Mouse (Mus musculus): ENCODE measurements around the gene Bpifb5. TPM values are rescaled to one million over a fixed set of nuclear protein-coding genes. Genes with fewer than 3 reads are reported as not detected.
"Not testable (repeated sequence)": the region's sequence is repeated elsewhere in the genome, so short reads cannot be mapped to it uniquely, and the experiment has no call there.

Gene Bpifb5
- polyA plus RNA-seq, 1 experiment from 2014 or later, result 0.45 TPM

DNA sequence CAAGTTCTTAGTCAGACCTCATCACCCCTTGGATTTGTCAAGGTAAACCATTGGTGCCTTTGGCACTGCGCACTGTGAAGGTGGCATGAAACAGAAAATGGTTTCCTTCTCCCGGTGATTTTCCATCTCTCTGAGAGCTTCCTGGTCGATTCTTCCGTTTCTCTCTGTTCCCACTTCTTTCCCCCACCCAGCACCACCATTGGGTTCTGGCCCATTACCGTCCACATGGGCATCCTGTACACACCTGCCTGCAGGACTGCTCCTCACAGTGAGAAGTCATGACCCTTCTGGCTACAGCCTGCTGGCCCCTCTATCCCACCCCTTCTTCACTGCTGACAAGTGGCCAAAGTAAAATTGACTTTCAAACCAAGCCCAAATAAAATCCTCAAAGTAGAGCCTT, 21.8 kb downstream of the Bpifb5 start:
- H3K27me3 ChIP-seq (ENCODE audit: control insufficient read depth, insufficient read depth, low read length), result no peaks in the 10 kb centered on the region
- no peak for ATAC-seq (ENCODE audit: insufficient number of reproducible peaks, insufficient read depth, low FRiP score, low read depth)
- 88% methylated on average over 5 of the region's 5 CpGs for WGBS

DNA sequence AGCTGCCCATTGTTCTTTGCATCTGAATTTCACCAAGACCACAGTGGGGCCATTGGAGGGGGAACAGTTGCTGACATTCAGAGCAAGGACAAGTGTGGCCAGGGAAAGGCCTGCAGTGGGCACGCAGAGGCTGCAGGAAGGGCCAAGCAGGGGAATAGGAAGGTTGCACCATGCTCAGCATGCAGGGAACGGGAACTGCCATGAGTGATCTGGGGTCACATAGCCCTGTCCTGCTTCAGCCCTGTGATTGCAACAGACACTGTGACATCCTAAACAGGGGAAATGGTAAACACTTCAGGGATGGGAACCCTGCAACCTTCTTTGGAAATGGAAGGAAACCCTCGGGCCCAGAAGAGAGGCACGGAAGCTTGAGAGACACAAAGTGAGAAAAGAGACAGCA, 31.7 kb downstream of the Bpifb5 start:
- H3K4me2 ChIP-seq (replicated peaks; ENCODE audit: low read depth, low read length); H3K36me3 ChIP-seq (ENCODE audit: control insufficient read depth, insufficient read depth, low read length); H3K27me3 ChIP-seq (ENCODE audit: control insufficient read depth, insufficient read depth, low read length); H3K4me1 ChIP-seq (ENCODE audit: control insufficient read depth, insufficient read depth, low read length); H3K9me3 ChIP-seq (ENCODE audit: control insufficient read depth, low read depth, low read length); ATAC-seq (ENCODE audit: insufficient number of reproducible peaks, insufficient read depth, low FRiP score, low read depth); H3K9ac ChIP-seq (replicated peaks; ENCODE audit: low read depth, low read length); H3K27ac ChIP-seq (ENCODE audit: low read length); H3K4me3 ChIP-seq (ENCODE audit: low read depth, low read length): not testable (repeated sequence)
- whole genome bisulfite sequencing, result 95% methylated on average over 2 of the region's 4 CpGs

More for the DNA sequence above, 21.8 kb downstream of the Bpifb5 start:
- Histone ChIP-seq H3K27ac (ENCODE audit: low read length) (no peak overlapping the region), H3K9me3 (ENCODE audit: control insufficient read depth, low read depth, low read length) (no peaks in the 10 kb centered on the region), H3K4me1 (ENCODE audit: control insufficient read depth, insufficient read depth, low read length) (no peaks in the 10 kb centered on the region), H3K36me3 (ENCODE audit: control insufficient read depth, insufficient read depth, low read length) (no peaks in the 10 kb centered on the region), H3K4me2 (replicated peaks; ENCODE audit: low read depth, low read length) (no peak overlapping the region), H3K4me3 (ENCODE audit: low read depth, low read length) (no peak overlapping the region), H3K9ac (replicated peaks; ENCODE audit: low read depth, low read length) (no peak overlapping the region)

DNA sequence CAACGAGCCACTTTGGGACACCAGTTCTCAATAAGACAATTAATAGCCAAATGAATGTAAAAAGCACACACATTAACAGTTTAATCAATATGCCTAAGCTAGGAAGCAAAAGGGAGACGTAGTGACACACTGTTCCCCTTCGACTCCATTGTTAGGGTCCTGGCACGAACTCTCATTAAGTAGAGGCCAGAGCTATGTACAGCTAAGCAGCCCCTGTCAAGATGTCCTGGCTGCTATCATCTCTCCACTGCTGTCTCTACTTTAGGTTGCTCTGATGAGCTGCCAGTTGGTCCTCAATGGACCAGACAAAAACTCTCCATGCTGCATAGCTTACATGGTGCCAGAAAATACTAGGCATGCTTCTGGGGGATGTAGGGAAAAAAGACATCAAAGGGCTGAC, 32.2 kb downstream of the Bpifb5 start:
- no peaks in the 10 kb centered on the region for H3K4me1 ChIP-seq (ENCODE audit: control insufficient read depth, insufficient read depth, low read length)
- 77% methylated on average over 4 of the region's 4 CpGs for WGBS

DNA sequence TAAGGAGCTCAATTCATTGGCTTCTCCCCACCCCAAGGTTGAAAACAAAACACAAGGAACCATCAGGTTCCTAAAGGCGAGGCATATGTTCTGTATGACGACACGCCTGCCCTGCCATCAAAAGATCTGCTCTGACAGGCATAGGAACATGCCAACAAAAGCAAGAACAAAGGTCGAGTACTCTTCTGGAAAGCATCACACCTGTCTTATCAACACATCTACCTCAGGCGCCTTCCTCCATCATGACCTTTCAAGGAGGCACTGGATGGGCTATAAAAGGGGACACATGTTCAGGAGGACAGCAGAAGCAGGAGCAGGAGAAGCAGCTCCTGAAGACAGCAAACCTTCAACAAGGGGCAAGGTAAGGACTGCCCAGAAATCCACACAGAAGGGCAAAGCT, 34.0 kb downstream of the Bpifb5 start, which contains the start of gene Bpifb9a:
TSS of gene Bpifb9a (plus strand) at position 301 of the 400 bp plus-strand sequence.
- not testable (repeated sequence) for H3K27me3 ChIP-seq (ENCODE audit: control insufficient read depth, insufficient read depth, low read length); H3K36me3 ChIP-seq (ENCODE audit: control insufficient read depth, insufficient read depth, low read length); H3K4me2 ChIP-seq (replicated peaks; ENCODE audit: low read depth, low read length); H3K9me3 ChIP-seq (ENCODE audit: control insufficient read depth, low read depth, low read length); H3K9ac ChIP-seq (replicated peaks; ENCODE audit: low read depth, low read length); ATAC-seq (ENCODE audit: insufficient number of reproducible peaks, insufficient read depth, low FRiP score, low read depth); H3K4me3 ChIP-seq (ENCODE audit: low read depth, low read length); H3K4me1 ChIP-seq (ENCODE audit: control insufficient read depth, insufficient read depth, low read length); H3K27ac ChIP-seq (ENCODE audit: low read length)
- WGBS, result 78% methylated on average over 5 of the region's 5 CpGs

More for the DNA sequence above, 32.2 kb downstream of the Bpifb5 start:
- Histone ChIP-seq H3K9me3 (ENCODE audit: control insufficient read depth, low read depth, low read length) (no peaks in the 10 kb centered on the region), H3K4me3 (ENCODE audit: low read depth, low read length) (no peak overlapping the region), H3K27ac (ENCODE audit: low read length) (no peak overlapping the region), H3K27me3 (ENCODE audit: control insufficient read depth, insufficient read depth, low read length) (no peaks in the 10 kb centered on the region), H3K9ac (replicated peaks; ENCODE audit: low read depth, low read length) (no peak overlapping the region), H3K4me2 (replicated peaks; ENCODE audit: low read depth, low read length) (no peak overlapping the region), H3K36me3 (ENCODE audit: control insufficient read depth, insufficient read depth, low read length) (no peaks in the 10 kb centered on the region)
- no peak for ATAC-seq (ENCODE audit: insufficient number of reproducible peaks, insufficient read depth, low FRiP score, low read depth)

DNA sequence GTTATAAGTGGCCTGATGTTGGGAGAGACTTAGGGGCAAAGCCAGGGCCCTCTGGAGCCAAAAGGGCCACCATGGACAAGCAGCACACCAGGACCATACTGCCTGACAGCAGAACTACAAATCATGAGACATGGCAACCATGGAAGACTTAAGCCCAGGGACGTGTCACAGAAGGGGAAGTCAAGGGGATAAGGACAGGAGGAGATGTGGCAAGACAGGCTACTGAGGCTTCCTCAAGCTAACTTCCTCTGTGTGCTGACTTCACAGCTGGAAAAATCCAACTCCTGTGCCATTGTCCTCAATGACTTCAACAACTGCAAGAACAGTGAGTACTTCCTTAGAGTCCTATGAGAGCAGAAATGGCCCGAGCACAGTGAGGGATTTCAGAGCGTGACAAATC, 40.9 kb downstream of the Bpifb5 start:
- not testable (repeated sequence) for H3K9ac ChIP-seq (replicated peaks; ENCODE audit: low read depth, low read length); ATAC-seq (ENCODE audit: insufficient number of reproducible peaks, insufficient read depth, low FRiP score, low read depth); H3K27me3 ChIP-seq (ENCODE audit: control insufficient read depth, insufficient read depth, low read length); H3K4me3 ChIP-seq (ENCODE audit: low read depth, low read length); H3K4me1 ChIP-seq (ENCODE audit: control insufficient read depth, insufficient read depth, low read length); H3K36me3 ChIP-seq (ENCODE audit: control insufficient read depth, insufficient read depth, low read length); H3K27ac ChIP-seq (ENCODE audit: low read length); H3K4me2 ChIP-seq (replicated peaks; ENCODE audit: low read depth, low read length); H3K9me3 ChIP-seq (ENCODE audit: control insufficient read depth, low read depth, low read length)
- WGBS, result 81% methylated on average over 2 of the region's 3 CpGs

Other genes with a start within 250 kb of the Bpifb5 start
- not detected in 2 replicates for gene Bpifa6, start 248.8 kb upstream of the Bpifb5 start, polyA plus RNA-seq (2014; fragmentation: Nextera tagmentation; extraction: Ambion mirVana)
- not detected in 2 replicates for gene Bpifa2, start 215.5 kb upstream of the Bpifb5 start, polyA plus RNA-seq (2014; fragmentation: Nextera tagmentation; extraction: Ambion mirVana)
- gene Bpifa3, start 93.4 kb upstream of the Bpifb5 start, polyA plus RNA-seq (2014; fragmentation: Nextera tagmentation; extraction: Ambion mirVana), result not detected in 2 replicates
- not detected in 2 replicates for gene Bpifa1, start 80.9 kb upstream of the Bpifb5 start, polyA plus RNA-seq (2014; fragmentation: Nextera tagmentation; extraction: Ambion mirVana)
- gene Bpifa5, start 61.1 kb upstream of the Bpifb5 start, polyA plus RNA-seq (2014; fragmentation: Nextera tagmentation; extraction: Ambion mirVana), result not detected in 2 replicates
- 148 and 184 TPM in 2 replicates for gene Bpifb1, start 32.9 kb upstream of the Bpifb5 start, polyA plus RNA-seq (2014; fragmentation: Nextera tagmentation; extraction: Ambion mirVana)
- not detected in 2 replicates for gene Bpifb9a, start 34.1 kb downstream of the Bpifb5 start, polyA plus RNA-seq (2014; fragmentation: Nextera tagmentation; extraction: Ambion mirVana)
- gene Bpifb9b, start 83.5 kb downstream of the Bpifb5 start, polyA plus RNA-seq (2014; fragmentation: Nextera tagmentation; extraction: Ambion mirVana), result not detected in 2 replicates
- 12.2 and 15.8 TPM in 2 replicates for gene Cdk5rap1, start 149.3 kb downstream of the Bpifb5 start, polyA plus RNA-seq (2014; fragmentation: Nextera tagmentation; extraction: Ambion mirVana)
- gene Snta1, start 184.4 kb downstream of the Bpifb5 start, polyA plus RNA-seq (2014; fragmentation: Nextera tagmentation; extraction: Ambion mirVana), result 2.4 and 3.1 TPM in 2 replicates
- gene Cbfa2t2, start 212.7 kb downstream of the Bpifb5 start, polyA plus RNA-seq (2014; fragmentation: Nextera tagmentation; extraction: Ambion mirVana), result 43.6 and 45.3 TPM in 2 replicates